Mouse (Mus musculus) MEL (cell line): ENCODE measurements around the gene Mettl26.

Experiments used
- CTCF ChIP-seq, 3 experiments: IDR thresholded peaks in 2 of 3; conservative IDR thresholded peaks in 1 of 3; 2 replicates each; pipeline ENCODE4 v1.5.1; 2011 to 2012; ENCODE audit warnings: low read length in 3 of 3, low read depth in 2 of 3, mild to moderate bottlenecking in 2 of 3, improper control_type of control experiment in 1 of 3, inconsistent platforms in 1 of 3, mixed read lengths in 1 of 3, moderate library complexity in 1 of 3; ENCODE audit not compliant: control insufficient read depth in 1 of 3, insufficient read depth in 1 of 3, poor library complexity in 1 of 3, severe bottlenecking in 1 of 3
- ELF1 ChIP-seq: IDR thresholded peaks from 2 replicates; pipeline ENCODE4 v1.6.1; 2014; ENCODE audit warnings: low read depth, mild to moderate bottlenecking, inconsistent platforms, low read length, improper control_type of control experiment, moderate library complexity
- GATA1 ChIP-seq: IDR thresholded peaks from 2 replicates; pipeline ENCODE4 v1.6.1; 2011; ENCODE audit warnings: low read depth, low read length, improper control_type of control experiment
- POLR2A ChIP-seq, 2 experiments: IDR thresholded peaks; 2 replicates each; pipeline ENCODE4 v1.6.1; 2011 to 2012; ENCODE audit warnings: low read length in 2 of 2, mild to moderate bottlenecking in 2 of 2, control low read depth in 1 of 2, improper control_type of control experiment in 1 of 2, low read depth in 1 of 2, moderate library complexity in 1 of 2; ENCODE audit not compliant: control insufficient read depth in 1 of 2, insufficient read depth in 1 of 2, poor library complexity in 1 of 2

DNA sequence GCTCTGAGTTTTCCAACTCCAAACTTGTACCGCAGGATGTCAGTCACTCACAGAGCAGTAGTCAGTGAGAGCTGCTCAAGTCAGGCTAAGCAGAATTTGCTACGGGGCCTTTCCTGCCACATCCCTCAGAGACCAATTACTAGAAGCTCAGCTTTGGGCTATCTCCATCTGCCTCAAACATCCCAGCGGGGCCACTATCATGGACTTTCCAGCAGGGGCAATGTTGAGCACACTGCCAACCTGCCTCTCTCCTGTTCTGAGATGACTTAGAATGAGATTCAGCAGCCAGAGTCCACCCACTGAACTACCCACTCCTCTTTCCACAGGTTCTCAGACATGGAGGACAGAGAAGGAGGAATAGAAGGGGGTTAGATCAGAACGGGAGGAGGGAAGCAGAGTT lies 10.8 kb downstream of the Mettl26 start:
- TF ChIP-seq ELF1, result no peak
- no peak for TF ChIP-seq GATA1
- peak; percentile 47 to 60 (median 59) for TF ChIP-seq CTCF (IDR thresholded peaks at IDR 0.05 in 2 of 3, conservative IDR thresholded peaks at IDR 0.05 in 1 of 3; ENCODE audit: control insufficient read depth in 1 of 3, insufficient read depth in 1 of 3, low read depth in 2 of 3, low read length in 3 of 3, poor library complexity in 1 of 3, severe bottlenecking in 1 of 3)
- TF ChIP-seq POLR2A (IDR thresholded peaks at IDR 0.05; ENCODE audit: control insufficient read depth in 1 of 2, insufficient read depth in 1 of 2, low read depth in 1 of 2, low read length in 2 of 2, poor library complexity in 1 of 2), result no peak
